ENCODE assay signal across 8 mouse cellular contexts in the genomic region with DNA sequence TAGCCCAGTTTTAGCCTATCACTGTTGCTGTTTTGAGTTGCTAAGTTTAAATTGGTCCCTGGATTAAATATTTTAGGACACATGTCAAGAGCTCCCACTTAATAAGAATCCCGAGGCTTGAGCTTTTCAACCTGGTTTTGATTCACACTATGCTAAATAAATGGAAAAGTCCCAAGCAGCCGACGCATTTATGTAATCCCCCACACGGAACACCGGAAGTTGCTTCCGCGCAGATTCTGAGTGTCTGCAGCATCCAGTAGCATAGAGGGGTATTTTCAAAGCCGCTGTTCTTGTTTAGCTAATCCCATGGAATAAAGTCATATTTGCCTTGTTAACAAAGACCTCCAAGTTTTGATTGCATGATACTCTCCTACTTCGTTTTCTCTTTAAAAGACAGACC.
DNase-seq lines count a peak whose midpoint lies in the region.

No protein-coding gene starts in this region.

- peak; percentile 18 to 22 for DNase-seq in heart, adult 18-20 months
- no peak for DNase-seq in heart, postnatal 4 days
- peak; percentile 20 for DNase-seq in kidney, postnatal 14 days
- DNase-seq in kidney, adult 18-20 months = no peak
- peak; percentile 82 for DNase-seq in right cerebral cortex, adult 18-20 months
- DNase-seq in right cerebral cortex, postnatal 4 days = no peak
- DNase-seq in left cerebral cortex, postnatal 14 days (ENCODE audit: low spot score in 2 of 2) = peak; percentile 38 to 58
- no peak for DNase-seq in spleen, adult 18-20 months

- intact Hi-C loops in left cerebral cortex, postnatal 14 days (cut with DNase I) = no loop called here

Comparison
In these comparisons a context has a peak if more than half of its experiments do, and no peak if none do; other contexts are left out.
1. DNase-seq: peak in heart, adult 18-20 months (2 of 2), kidney, postnatal 14 days (single experiment), right cerebral cortex, adult 18-20 months (single experiment) and left cerebral cortex, postnatal 14 days (2 of 2); none in heart, postnatal 4 days (single experiment), kidney, adult 18-20 months (single experiment), right cerebral cortex, postnatal 4 days (single experiment) and spleen, adult 18-20 months (0 of 2).